Mouse (Mus musculus) lung, postnatal 0 days (tissue): ENCODE measurements around the gene Arhgap19. TPM values are rescaled to one million over a fixed set of nuclear protein-coding genes. Genes with fewer than 3 reads are reported as not detected.

Experiments used
- ATAC-seq: fragments of 200-750 bp; cut with Nextera tagmentation; 2 replicates; pipeline ENCODE4 v1.8.0; 2017; ENCODE audit warnings: moderate library complexity
- DNase-seq: peaks from one replicate; pipeline ENCODE4 v3.0.0-alpha.2; 2016; ENCODE audit warnings: low spot score
- H3K27ac ChIP-seq: fragments of 300-500 bp; sonication (generic); 2 replicates; pipeline ENCODE4 v1.5.1; 2014; ENCODE audit warnings: antibody characterized with exemption, mild to moderate bottlenecking, low read length, mixed read lengths
- H3K27me3 ChIP-seq: fragments of 300-500 bp; sonication (generic); replicated peaks from 2 replicates; pipeline ENCODE4 v1.6.1; 2014; ENCODE audit warnings: low read length, mixed read lengths; ENCODE audit not compliant: insufficient read depth
- H3K36me3 ChIP-seq: fragments of 300-500 bp; sonication (generic); 2 replicates; pipeline ENCODE4 v1.6.1; 2014; ENCODE audit warnings: low read length, mixed read lengths; ENCODE audit not compliant: insufficient read depth
- H3K4me1 ChIP-seq: fragments of 300-500 bp; sonication (generic); 2 replicates; pipeline ENCODE4 v1.6.1; 2014; ENCODE audit warnings: antibody characterized with exemption, low read depth, low read length, mixed read lengths; ENCODE audit not compliant: insufficient read depth
- H3K4me2 ChIP-seq: fragments of 300-500 bp; sonication (generic); replicated peaks from 2 replicates; pipeline ENCODE4 v1.6.1; 2014; ENCODE audit warnings: low read depth, mild to moderate bottlenecking, low read length, moderate library complexity, mixed read lengths
- H3K4me3 ChIP-seq: fragments of 300-500 bp; sonication (generic); 2 replicates; pipeline ENCODE4 v1.5.1; 2014; ENCODE audit warnings: low read depth, low read length
- H3K9ac ChIP-seq: fragments of 300-500 bp; sonication (generic); replicated peaks from 2 replicates; pipeline ENCODE4 v1.6.1; 2014; ENCODE audit warnings: low read depth, mild to moderate bottlenecking
- H3K9me3 ChIP-seq: fragments of 300-500 bp; sonication (generic); 2 replicates; pipeline ENCODE4 v1.6.1; 2016; ENCODE audit warnings: low read length, mixed read lengths
- CTCF ChIP-seq: IDR thresholded peaks from 2 replicates; pipeline ENCODE4 v1.5.1; 2016; ENCODE audit warnings: antibody characterized with exemption, mild to moderate bottlenecking
- EP300 ChIP-seq: IDR thresholded peaks from 2 replicates; pipeline ENCODE4 v1.6.1; 2016; ENCODE audit warnings: antibody characterized with exemption, mild to moderate bottlenecking, control low read depth
- WGBS: fragments of 180-500 bp; shearing (Covaris S2); extraction: QIAGEN DNeasy Blood & Tissue Kit; methylation state at CpG from one replicate; pipeline ENCODE4 v1.1.7; 2014; 5-methylcytosine and 5-hydroxymethylcytosine counted together
- polyA plus RNA-seq: library from polyadenylated mRNA; unstranded; fragments of >200 nt; fragmentation: Nextera tagmentation; extraction: Ambion mirVana; gene quantifications from 2 replicates; pipeline ENCODE4 v1.2.1, GENCODE M21; 2015

Arhgap19 gene
- polyA plus RNA-seq, 1 experiment from 2014 or later, result 2.1 TPM

GRCm38 (mm10) chr19:41829381-41830105, 27.7 kb upstream of the Arhgap19 start, which contains the start of gene Frat1:
Gene Frat1, plus strand, starts transcription at chr19:41829970.
- H3K9me3 ChIP-seq, result no peaks in the 10 kb centered on the region

GRCm38 (mm10) chr19:41828941-41829340, 27.1 kb upstream of the Arhgap19 start:
- Histone ChIP-seq H3K4me1 (peaks cover 4% of the 10 kb centered on the region), H3K4me2 (peak overlapping the region; percentile 98; the same call in 1 of the 2 replicates), H3K4me3 (no peak overlapping the region), H3K9ac (no peak overlapping the region), H3K9me3 (no peaks in the 10 kb centered on the region), H3K36me3 (no peaks in the 10 kb centered on the region), H3K27ac (peak overlapping the region; percentile 47; the same call in 1 of the 2 replicates), H3K27me3 (0 out of 2 replicates have a peak, but pooled peaks cover 5% of the 10 kb centered on the region)
- DNase-seq (peak; percentile 25), ATAC-seq (no peak)
- no peak for TF ChIP-seq CTCF
- no peak for TF ChIP-seq EP300
- 53% methylated on average over 3 of the region's 3 CpGs for WGBS

More at GRCm38 (mm10) chr19:41829381-41830105, 27.7 kb upstream of the Arhgap19 start, which contains the start of gene Frat1:
- WGBS, result under 1% methylated on average over 27 of the region's 39 CpGs
- TF ChIP-seq EP300 (peak; percentile 36), CTCF (peak; percentile 37)
- Histone ChIP-seq H3K4me2 (peak within 1 kb of the TSS; percentile 98), H3K27me3 (0 out of 2 replicates have a peak, but pooled peaks cover 5% of the 10 kb centered on the region), H3K36me3 (no peaks in the 10 kb centered on the region), H3K9ac (peak within 1 kb of the TSS; percentile 63), H3K4me3 (peak within 1 kb of the TSS; percentile 69), H3K4me1 (peaks cover 4% of the 10 kb centered on the region), H3K27ac (peak within 1 kb of the TSS; percentile 92)
- DNase-seq, result peak; percentile 97
- peak; percentile 94 for ATAC-seq

- Histone ChIP-seq H3K4me3 (no peak overlapping the region), H3K4me2 (no peak overlapping the region), H3K27ac (no peak overlapping the region), H3K4me1 (peaks cover 3% of the 10 kb centered on the region; the same call in 1 of the 2 replicates), H3K27me3 (no peaks in the 10 kb centered on the region), H3K9ac (no peak overlapping the region), H3K9me3 (no peaks in the 10 kb centered on the region), H3K36me3 (no peaks in the 10 kb centered on the region)
- no peak for DNase-seq
- TF ChIP-seq CTCF (no peak), EP300 (no peak)
- no peak for ATAC-seq
- WGBS, result 41% methylated on average over 3 of the region's 3 CpGs
Measured at GRCm38 (mm10) chr19:41826529-41826928, 24.7 kb upstream of the Arhgap19 start.

GRCm38 (mm10) chr19:41824950-41825349, 23.1 kb upstream of the Arhgap19 start:
- 73% methylated on average over 5 of the region's 5 CpGs for WGBS
- no peaks in the 10 kb centered on the region for H3K36me3 ChIP-seq
- no peak overlapping the region for H3K27ac ChIP-seq
- no peak overlapping the region for H3K9ac ChIP-seq
- no peaks in the 10 kb centered on the region for H3K9me3 ChIP-seq
- H3K4me3 ChIP-seq, result no peak overlapping the region
- no peak for TF ChIP-seq EP300
- TF ChIP-seq CTCF, result no peak
- ATAC-seq, result no peak
- no peaks in the 10 kb centered on the region for H3K4me1 ChIP-seq
- no peak overlapping the region for H3K4me2 ChIP-seq
- no peaks in the 10 kb centered on the region for H3K27me3 ChIP-seq
- DNase-seq, result no peak

GRCm38 (mm10) chr19:41822589-41822988, 20.7 kb upstream of the Arhgap19 start:
- no peaks in the 10 kb centered on the region for H3K27me3 ChIP-seq
- no peak overlapping the region for H3K9ac ChIP-seq
- 91% methylated on average over 1 of the region's 1 CpGs for WGBS
- ATAC-seq (no peak), DNase-seq (no peak)
- no peaks in the 10 kb centered on the region for H3K36me3 ChIP-seq
- H3K27ac ChIP-seq, result no peak overlapping the region
- H3K4me2 ChIP-seq, result no peak overlapping the region
- H3K4me3 ChIP-seq, result no peak overlapping the region
- H3K4me1 ChIP-seq, result no peaks in the 10 kb centered on the region
- TF ChIP-seq EP300 (no peak), CTCF (no peak)
- H3K9me3 ChIP-seq, result no peaks in the 10 kb centered on the region

GRCm38 (mm10) chr19:41821436-41821835, 19.6 kb upstream of the Arhgap19 start:
- H3K4me1 ChIP-seq, result no peaks in the 10 kb centered on the region
- H3K4me3 ChIP-seq, result no peak overlapping the region
- H3K4me2 ChIP-seq, result no peak overlapping the region
- H3K9ac ChIP-seq, result no peak overlapping the region
- no peaks in the 10 kb centered on the region for H3K36me3 ChIP-seq
- ATAC-seq (peak; percentile 74), DNase-seq (peak; percentile 53)
- 13% methylated on average over 5 of the region's 5 CpGs for WGBS
- H3K27me3 ChIP-seq, result no peaks in the 10 kb centered on the region
- TF ChIP-seq EP300 (no peak), CTCF (no peak)
- no peaks in the 10 kb centered on the region for H3K9me3 ChIP-seq
- no peak overlapping the region for H3K27ac ChIP-seq
